Mouse (Mus musculus): ENCODE results near the gene Rrp8. TPM values are rescaled to one million over a fixed set of nuclear protein-coding genes. Genes with fewer than 3 reads are reported as not detected.
"Not testable (repeated sequence)": the region's sequence is repeated elsewhere in the genome, so short reads cannot be mapped to it uniquely, and the experiment has no call there.

Rrp8 gene
- polyA plus RNA-seq, 3 experiments from 2014 or later, result 14.9 to 21.8 (median 19.9) TPM

DNA sequence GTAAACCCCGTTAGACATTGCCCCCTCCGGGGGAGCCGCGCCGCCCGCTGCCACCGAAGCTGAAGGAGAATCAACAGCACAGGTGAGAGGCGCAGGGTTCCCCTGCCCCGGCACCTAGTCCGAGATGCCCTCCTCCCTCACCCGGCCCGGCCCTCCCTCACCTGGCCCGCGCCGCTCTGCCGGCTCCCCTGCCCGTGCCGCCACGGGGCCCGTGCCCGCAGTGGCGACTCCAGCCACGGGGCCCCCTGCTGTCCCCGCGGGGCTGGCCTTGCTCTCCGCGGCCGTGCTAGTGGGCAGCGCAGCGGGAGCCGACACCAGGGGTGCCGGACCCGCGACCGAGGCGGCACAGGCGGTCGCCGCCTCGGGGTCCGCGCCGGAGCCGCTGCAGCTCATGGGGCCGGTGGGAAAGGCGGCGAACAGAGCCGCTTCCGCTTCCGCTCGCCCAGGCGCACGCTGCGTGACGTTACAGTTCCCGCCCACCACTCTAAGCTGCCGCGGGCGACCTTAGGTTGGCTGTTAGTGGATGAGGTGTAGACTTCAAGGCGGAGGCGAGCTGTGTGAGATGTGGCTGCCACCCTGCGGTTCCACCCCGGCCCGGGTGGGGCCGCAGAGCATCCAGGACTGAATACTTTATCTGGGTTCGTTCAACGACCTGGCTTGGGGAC, 6.9 kb upstream of the Rrp8 start, which contains the start of gene Taf10:
Taf10 (minus strand) TSS at position 436 of the 665 bp plus-strand sequence.
- peak; percentile 99 for ATAC-seq

DNA sequence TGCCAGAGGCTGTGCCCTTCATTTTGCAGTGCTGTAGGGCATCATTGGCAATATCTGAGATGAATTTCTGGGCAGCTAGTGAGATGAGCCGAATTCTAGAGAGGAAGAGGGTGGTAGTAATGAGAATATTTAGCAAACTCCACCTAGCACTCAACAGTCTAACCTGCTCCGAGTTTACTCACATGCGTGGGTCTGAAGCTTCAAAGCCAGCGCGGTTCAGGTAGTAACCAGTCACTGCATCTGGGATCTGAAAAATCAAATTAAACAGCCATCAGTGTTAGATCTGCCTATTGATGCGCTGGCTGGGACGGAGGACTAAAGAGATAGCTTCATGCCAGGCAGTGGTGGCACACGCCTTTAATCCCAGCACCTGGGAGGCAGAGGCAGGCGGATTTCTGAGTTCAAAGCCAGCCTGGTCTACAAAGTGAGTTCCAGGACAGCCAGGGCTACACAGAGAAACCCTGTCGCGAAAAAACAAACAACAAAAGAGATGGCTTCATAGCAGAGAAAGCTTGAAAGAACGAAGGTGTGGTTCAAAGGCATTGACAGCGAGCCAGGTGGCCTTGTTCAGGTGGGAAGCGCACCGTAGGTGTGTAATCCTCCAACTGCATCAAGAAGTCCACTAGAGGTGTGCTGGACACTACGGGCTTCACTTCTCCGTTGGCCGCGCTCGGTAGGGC, 6.2 kb upstream of the Rrp8 start:
- ATAC-seq, result not testable (repeated sequence)

DNA sequence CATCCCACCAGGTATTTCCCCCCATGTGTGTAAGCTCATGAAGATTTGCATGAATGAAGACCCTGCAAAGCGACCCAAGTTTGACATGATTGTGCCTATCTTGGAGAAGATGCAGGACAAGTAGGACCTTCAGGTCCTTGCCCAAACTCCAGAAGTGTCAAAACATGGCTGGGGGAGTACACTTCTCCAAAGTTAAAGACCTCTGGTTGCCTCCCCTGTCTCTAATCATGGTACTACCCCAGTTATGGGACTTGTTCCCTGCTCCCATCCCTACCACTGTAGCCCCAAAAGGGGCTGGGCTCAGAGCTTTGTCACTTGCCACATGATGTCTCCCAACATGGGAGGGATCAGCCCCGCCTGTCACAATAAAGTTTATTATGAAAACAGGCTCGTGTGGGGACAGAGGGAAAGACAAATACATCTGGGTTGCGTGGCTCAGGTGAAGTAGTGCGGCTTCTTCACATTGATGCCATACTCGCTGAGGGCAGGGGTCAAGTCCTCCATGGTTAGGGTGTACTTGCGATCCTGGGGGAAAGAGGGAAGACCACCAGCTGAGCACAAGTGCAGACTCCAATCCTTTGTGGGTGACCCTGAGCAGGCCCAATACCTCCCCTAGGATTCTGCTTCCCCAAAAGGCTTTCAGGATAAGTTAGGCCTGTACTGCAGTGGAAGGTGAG, 5.5 kb upstream of the Rrp8 start:
- not testable (repeated sequence) for ATAC-seq

DNA sequence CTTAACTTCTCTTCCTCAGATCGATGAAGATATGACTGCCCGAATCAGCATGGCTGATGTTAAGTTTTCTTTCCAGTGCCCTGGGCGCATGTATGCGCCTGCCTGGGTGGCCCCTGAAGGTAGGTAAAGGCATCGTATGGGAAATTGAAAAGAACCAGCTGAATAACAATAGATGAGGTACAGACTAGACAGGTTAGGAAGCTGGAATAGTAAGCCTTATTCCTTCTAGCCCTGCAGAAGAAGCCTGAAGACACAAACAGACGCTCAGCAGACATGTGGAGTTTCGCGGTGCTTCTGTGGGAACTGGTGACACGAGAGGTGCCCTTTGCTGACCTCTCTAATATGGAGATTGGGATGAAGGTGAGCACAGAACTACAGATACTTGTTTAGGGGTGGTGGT, 4.8 kb upstream of the Rrp8 start:
- ATAC-seq, result no peak

DNA sequence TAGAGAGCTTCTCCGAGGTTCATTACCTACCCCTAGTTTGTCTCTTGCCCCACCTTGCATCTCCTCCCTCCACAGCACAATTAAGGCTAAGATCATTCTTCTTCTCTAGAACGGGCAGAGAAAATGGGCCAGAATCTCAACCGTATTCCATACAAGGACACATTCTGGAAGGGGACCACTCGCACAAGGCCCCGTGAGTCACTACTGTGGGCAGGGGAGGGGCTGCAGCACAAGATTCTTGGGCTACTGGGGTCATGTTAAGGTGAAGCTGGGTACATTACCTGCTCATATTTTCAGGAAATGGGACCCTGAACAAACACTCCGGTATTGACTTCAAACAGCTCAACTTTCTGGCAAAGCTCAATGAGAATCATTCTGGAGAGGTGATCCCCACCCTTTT, 3.7 kb upstream of the Rrp8 start:
- no peak for ATAC-seq

DNA sequence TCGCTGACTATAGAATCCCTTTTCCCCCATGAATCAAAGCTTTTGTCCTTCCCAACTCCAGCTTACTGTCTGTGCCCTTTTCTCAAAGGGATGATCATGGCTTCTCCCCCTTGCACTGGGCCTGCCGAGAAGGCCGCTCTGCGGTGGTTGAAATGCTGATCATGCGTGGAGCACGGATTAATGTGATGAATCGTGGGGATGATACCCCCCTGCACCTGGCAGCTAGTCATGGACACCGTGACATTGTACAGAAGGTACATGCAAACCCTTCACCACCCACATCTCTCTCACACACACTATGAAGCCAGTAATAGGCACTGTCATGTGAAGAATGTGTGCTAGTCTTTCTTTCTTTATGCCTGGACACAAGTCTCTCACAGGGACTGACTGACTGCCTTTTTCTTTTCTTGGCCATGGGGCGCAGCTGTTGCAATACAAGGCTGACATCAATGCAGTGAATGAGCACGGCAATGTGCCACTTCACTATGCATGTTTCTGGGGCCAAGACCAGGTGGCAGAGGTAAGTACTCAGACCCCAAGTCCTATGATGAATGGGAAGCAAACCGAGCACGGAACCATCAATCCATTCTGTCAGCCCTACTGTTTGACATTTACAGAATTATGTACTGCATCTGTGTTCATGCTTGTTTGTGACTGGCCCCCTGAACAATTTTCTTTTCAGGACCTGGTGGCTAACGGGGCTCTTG, 3.1 kb upstream of the Rrp8 start:
- no peak for ATAC-seq

DNA sequence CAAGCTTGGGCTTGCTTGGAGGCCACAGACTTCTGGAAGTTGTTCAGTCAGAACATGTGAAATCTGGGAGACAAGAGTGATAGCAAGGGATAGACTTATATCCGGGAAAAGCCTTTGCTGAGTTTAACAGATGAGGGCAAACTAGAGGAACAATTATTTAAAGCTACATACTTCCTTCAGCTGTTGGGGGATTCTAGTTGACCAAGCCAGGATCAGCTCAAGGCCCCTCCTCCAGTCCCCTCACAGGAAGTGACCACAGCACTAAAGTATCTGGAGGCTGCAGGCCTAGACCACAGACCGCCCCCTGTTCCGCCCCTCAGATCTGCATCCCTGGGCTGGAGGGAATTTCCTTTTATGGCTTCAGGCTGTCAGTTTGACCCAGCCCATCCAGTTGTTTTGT, 1.8 kb upstream of the Rrp8 start:
- no peak for ATAC-seq

DNA sequence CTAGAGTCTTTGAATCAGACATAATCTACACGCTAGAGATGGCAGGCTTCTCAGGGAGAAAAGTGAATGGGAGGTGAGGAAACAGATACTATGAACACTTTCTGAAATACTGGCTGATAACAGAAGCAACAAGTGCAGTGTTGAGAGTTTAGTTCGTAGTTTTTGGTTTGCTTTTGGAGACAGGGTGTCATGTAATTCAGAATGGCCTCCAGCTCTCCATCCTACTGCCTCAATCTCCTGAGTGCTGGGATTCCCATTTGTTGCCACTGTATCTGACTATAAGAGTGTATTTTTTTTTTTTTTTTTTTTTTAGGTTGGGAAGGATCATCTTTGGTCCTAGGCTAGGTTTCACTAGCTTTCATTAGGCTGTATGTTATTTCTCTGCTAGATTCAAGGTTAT, 1.1 kb upstream of the Rrp8 start:
- no peak for ATAC-seq

DNA sequence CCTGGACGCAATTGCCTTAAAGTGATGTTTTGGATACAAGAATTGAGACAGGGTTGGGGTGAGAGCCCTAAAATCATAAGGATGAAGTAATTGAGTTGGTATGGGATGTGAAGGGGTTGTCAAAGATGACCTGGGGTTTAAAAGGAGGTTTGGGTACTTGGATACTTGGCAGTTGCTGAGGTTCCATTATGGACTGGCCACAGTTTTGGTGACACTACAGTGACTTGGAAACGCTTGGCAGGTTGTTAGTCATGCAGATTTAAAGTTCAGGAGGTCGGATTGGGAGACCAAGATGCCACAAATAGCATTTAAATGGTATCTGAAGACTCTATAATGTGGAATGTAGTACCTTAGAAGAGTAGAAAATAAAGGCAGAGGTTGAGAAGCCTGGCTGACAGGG, 463 bp upstream of the Rrp8 start:
- ATAC-seq, result no peak

DNA sequence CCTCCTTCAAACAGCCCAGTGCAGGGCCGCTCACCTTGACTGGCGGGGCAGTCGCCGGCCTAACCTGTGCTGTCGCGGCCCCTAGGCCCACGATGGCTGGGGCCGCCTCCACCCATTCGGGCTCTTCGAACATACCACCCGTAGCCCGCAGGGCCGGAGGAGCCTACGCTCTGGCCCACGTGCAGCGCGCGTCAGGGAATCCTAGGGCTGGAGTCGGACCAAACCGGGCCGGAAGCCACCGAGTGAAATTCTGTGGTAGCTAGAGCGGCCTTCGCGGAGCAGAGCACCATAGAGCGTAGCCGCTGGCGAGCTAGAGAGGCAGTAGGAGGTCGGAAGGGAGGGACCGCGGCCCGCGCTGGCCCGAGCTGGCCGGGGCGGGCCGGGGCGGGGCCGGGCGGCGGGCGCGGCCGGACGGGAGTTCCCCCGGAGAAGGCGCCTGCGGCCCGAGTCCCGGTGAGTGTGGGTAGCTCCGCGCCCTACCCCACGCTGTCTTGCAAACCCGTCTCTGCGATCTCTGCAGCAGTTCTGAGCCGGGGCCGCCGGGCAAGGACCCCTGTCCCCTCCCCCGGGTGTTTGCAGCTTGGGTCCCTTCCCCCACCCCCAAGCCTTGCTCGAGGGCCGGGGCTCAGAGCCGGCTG, 802 bp downstream of the Rrp8 start, which contains the start of gene Ilk:
Ilk (plus strand) TSS at position 329 of the 638 bp plus-strand sequence.
- peak; percentile 83 for ATAC-seq

DNA sequence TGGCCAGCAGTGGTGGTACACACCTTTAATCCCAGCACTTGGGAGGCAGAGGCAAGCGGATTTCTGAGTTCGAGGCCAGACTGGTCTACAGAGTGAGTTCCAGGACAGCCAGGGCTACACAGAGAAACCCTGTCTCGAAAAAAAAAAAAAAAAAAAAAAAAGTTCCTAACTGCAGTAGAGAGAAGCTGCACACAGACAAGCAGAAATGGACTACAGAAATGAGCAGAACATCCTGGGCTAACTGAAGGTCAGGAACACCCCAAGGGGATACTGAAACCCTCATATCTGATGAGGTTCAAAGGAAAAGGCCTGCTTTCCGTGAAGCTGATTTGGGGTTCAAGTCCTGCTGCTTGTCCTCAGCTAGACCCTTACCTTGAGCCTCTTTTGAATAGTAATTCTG, 1.7 kb downstream of the Rrp8 start:
- not testable (repeated sequence) for ATAC-seq

DNA sequence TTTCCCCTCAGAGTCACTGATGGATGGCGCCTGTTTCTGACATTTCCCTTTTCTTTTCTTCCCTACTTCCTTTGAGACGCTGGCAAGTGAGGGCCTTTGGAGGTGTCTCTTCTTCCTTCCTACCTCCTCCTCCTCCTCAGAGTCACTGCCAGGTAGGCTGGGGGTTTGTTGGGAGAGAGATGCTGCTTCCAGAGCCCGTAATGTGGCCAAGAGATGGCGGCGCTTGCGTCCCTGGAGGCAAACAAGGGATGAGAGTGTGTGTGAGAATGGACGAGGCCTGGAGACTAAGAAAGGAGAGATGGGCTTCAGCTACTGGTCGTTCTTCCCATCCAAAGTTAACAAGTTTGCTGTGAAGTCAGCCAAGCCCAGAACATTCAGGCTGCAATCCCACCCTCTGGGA, 2.4 kb downstream of the Rrp8 start:
- no peak for ATAC-seq

DNA sequence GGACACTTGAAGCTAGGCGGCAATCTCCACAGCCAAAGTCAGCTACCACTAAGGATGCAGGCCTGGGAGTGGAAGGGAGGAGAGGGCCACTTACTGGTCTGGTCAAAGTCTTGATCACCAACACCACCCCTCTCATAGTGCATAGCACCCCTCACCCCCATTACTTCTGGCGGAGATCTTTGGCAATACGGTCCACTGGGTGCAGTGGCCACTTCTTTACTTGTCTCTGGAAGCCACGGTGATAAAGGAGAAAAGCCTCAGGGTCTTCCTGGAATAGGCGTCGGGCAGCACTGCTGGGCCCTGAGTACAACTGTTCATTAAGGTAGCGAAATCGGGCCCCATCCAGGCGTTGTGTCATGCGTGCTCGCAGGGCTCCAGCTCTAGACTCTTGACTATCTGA, 3.3 kb downstream of the Rrp8 start:
- ATAC-seq, result no peak

DNA sequence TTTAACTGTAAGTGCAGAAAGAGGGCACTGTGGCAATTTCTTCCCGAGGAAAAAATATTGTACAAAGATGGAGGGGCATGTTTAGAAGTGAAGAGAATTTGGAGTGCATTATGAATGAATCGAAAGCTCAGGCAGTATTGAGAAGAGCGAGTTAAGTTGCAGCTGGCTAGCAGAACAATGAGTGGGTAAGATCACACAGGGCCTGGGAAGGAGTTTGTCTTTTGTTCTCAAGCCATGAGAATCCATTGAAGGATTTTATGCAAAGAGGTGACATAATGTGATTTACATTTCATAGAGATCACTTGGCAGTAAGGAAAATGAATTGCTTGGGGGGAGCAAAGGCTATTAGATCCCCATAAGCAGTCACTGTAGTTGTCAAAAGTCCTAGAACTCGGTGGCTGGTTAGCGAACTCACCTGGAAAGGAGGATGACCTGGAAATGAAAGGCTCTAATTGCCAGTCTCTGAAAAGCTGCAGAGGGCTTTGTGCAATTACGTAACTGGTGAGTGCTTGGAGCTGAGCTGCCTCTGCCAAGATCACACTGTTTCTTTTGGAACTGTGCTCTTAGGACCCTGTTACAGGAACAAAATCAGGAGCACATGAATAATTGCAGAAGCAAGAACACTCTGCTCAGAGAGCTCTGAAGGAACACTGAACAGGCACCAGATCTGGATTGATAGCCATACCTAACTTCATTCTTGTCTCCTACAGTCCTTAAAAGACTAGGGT, 8.3 kb downstream of the Rrp8 start:
- no peak for ATAC-seq

DNA sequence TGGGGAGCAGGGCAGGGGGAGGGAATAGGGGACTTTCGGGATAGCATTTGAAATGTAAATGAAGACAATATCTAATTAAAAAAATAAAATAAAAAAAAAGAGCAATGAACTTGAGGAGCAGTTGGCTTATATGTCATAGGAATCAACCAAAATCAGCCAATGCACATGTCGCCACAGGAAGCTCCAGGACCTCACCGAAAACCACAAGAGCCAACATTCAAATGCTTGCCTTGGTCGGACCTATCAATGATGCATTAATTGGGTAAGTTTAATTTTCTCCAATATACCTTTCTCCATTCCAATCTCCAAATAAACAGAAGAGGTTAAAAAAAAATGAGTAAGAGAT, 10.2 kb downstream of the Rrp8 start:
- no peak for ATAC-seq

DNA sequence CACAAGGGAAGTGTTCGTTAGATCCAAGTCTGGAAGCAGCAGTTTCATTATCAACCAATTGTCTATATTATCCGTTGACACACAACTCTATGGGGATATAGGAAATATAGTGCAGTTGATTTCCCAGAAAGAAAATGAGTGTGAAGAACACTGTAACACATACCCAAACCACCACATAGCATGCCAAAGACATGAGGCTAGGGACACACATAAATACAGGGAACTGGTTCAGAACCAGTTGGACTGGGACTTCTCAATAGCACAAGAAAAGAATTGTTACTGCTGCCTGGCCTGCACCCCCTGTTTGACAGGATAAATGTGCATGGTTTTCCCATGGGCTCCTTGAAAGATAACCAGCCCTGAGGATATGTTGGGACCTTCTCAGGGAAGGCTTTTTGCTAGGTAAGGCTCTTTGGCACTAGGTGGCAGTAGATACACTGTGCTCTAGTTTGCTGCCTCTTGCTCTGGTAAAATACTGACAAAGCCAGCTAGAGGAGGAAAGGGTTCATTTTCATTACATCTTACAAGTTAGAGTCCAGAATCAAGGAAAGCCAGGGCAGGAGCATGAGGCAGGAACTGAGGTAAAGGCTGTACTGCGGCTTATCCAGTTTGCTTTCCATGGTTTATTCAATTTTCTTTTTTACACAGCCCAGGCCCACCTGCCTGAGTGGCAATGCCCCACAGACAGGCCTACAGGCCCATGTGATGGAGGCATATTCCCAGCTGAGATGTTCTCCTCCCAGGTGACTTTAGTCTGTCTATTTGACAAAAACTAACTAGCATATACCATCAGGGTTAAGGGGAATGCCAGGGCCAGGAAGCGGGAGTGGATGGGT, 10.8 kb downstream of the Rrp8 start:
- peak; percentile 98 for ATAC-seq

DNA sequence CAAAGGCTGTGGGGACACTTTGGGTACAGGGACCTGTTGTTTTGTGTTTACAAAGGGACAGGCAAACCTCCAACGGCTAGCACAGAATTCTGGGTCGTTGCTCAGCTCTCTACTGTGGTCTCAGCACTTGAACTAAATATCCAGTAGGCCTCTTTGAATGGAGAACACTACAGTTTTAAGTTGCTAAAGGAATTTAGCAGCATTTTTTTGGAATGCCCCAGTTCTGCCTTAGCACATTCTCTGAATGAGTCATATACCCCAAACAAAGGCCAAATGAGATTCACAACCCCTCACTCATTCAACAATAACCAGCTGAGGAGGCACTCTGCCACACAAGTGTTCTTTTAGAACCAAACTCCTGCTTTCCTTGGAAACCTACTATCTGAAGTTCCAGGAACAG, 15.3 kb downstream of the Rrp8 start:
- no peak for ATAC-seq

DNA sequence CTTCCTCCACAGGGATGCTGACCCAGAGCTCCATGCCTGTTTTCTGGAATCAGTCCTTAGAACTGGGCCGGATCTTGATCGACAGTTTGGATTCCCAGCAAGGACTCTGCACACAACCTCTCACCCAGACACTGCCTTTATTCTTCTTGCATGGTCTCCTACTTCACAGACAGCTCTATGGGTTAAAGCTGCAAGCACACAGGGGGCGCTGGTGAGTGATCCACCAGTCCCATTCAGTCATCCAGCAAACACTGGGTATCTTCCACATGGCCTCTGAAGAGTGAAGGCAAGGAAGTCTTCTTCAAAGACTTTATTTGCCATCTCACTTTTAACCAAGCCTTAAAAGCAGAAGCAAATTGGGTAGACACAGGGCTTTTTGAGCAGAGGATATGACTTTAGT, 21.8 kb downstream of the Rrp8 start:
- no peak for ATAC-seq

DNA sequence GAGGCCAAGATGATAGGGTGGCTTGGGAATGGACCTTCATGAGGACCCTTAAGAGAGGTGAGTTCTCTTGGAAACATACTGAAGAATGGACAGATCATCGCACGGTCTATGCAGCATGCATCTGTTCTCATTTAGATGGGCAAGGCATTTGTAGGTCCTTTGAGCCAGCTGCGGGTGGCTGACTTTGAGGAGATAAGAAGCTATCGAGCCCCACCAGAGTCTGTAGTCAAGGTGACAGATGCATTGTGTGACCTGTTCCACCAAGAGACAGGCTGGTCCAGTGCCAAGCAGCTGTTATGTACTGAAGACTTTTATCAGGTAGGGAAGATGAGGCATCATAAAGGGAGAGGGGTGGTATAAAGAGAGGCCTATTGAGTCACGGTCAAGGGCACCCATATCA, 28.5 kb downstream of the Rrp8 start:
- ATAC-seq, result no peak

DNA sequence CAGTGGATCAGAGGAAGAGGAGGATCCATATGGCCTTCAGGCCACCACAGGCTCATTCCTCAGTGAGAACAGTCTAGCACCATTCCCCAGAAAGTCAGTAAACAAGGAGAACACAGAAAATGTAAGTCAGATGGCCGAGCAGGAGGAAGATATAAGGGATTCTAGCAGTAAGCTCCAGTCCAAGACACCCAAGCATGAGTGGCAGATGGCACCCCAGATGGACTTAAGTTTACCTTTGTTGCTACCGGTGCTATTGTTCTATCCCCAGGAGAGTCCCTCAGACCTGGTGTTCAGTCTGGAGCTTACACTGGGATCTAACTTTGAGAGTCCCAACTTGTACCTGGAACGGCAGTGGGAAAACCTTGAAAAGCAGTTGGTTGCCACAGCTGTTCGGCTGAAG, 33.4 kb downstream of the Rrp8 start:
- ATAC-seq, result no peak

DNA sequence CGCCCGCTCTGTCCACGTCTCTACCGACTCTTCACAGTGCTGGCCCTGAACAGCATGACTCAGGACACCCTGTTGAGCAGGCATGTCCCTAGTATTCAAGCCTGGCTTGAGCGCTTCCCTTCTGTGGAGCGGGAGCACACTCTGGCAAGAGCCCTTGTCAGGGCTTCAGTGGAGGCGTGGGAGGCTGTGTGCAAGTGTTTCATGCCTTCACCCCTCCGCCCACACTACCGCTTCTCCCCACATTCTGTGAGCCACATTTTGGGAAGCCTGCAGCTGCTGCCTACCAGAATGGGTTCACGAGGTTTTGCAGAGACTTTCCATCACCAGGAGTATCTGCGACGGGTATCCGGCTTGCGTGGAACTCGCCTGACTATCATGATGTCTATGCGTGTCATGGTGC, 34.0 kb downstream of the Rrp8 start:
- no peak for ATAC-seq

Measured in inflammation-experienced regulatory T-cells, adult 6 months (primary cell).